Mouse (Mus musculus): ENCODE measurements around the gene Eml6. TPM values are rescaled to one million over a fixed set of nuclear protein-coding genes. Genes with fewer than 3 reads are reported as not detected.

The Eml6 gene
- total and polyA plus RNA-seq, 2 experiments from 2014 or later = 0.63 to 10.6 TPM

GRCm38 (mm10) chr11:29823141-29823540, 202.7 kb downstream of the Eml6 start:
- DNase-seq (ENCODE audit: low spot score) (no peak), ATAC-seq (ENCODE audit: insufficient read depth, low read depth) (no peak)
- H3K27ac ChIP-seq (ENCODE audit: low read depth) = no peak overlapping the region
- peaks cover 7% of the 10 kb centered on the region for H3K4me1 ChIP-seq (ENCODE audit: control insufficient read depth, insufficient read depth)
- no peak overlapping the region for H3K9ac ChIP-seq (replicated peaks; ENCODE audit: low read depth, low read length)
- H3K36me3 ChIP-seq (replicated peaks; ENCODE audit: control insufficient read depth, insufficient read depth, low read length) = no peaks in the 10 kb centered on the region
- TF ChIP-seq CTCF (IDR thresholded peaks at IDR 0.05; ENCODE audit: low read depth) = no peak
- TF ChIP-seq EP300 (IDR thresholded peaks at IDR 0.05; ENCODE audit: low read depth) = no peak
- no peaks in the 10 kb centered on the region for H3K9me3 ChIP-seq (replicated peaks; ENCODE audit: control insufficient read depth, low read length)
- 66% methylated on average over 2 of the region's 2 CpGs for WGBS
- no peak overlapping the region for H3K4me2 ChIP-seq (ENCODE audit: low read depth, low read length)
- no peak overlapping the region for H3K4me3 ChIP-seq (ENCODE audit: low read depth, low read length)
- no peaks in the 10 kb centered on the region for H3K27me3 ChIP-seq (ENCODE audit: control insufficient read depth, insufficient read depth, low read length)

GRCm38 (mm10) chr11:29815670-29816069, 210.2 kb downstream of the Eml6 start:
- Histone ChIP-seq H3K36me3 (replicated peaks; ENCODE audit: control insufficient read depth, insufficient read depth, low read length) (no peaks in the 10 kb centered on the region), H3K4me1 (ENCODE audit: control insufficient read depth, insufficient read depth) (0 out of 2 replicates have a peak, but pooled peaks cover 7% of the 10 kb centered on the region), H3K27me3 (ENCODE audit: control insufficient read depth, insufficient read depth, low read length) (no peaks in the 10 kb centered on the region), H3K27ac (ENCODE audit: low read depth) (no peak overlapping the region), H3K4me2 (ENCODE audit: low read depth, low read length) (no peak overlapping the region), H3K4me3 (ENCODE audit: low read depth, low read length) (no peak overlapping the region), H3K9ac (replicated peaks; ENCODE audit: low read depth, low read length) (no peak overlapping the region), H3K9me3 (replicated peaks; ENCODE audit: control insufficient read depth, low read length) (no peaks in the 10 kb centered on the region)
- no peak for DNase-seq (ENCODE audit: low spot score)
- no peak for TF ChIP-seq EP300 (IDR thresholded peaks at IDR 0.05; ENCODE audit: low read depth)
- TF ChIP-seq CTCF (IDR thresholded peaks at IDR 0.05; ENCODE audit: low read depth) = no peak
- ATAC-seq (ENCODE audit: insufficient read depth, low read depth) = no peak

GRCm38 (mm10) chr11:29815261-29815660, 210.6 kb downstream of the Eml6 start:
- Histone ChIP-seq H3K9me3 (replicated peaks; ENCODE audit: control insufficient read depth, low read length) (no peaks in the 10 kb centered on the region), H3K36me3 (replicated peaks; ENCODE audit: control insufficient read depth, insufficient read depth, low read length) (no peaks in the 10 kb centered on the region), H3K4me1 (ENCODE audit: control insufficient read depth, insufficient read depth) (0 out of 2 replicates have a peak, but pooled peaks cover 7% of the 10 kb centered on the region), H3K27me3 (ENCODE audit: control insufficient read depth, insufficient read depth, low read length) (no peaks in the 10 kb centered on the region), H3K4me2 (ENCODE audit: low read depth, low read length) (no peak overlapping the region), H3K9ac (replicated peaks; ENCODE audit: low read depth, low read length) (no peak overlapping the region), H3K4me3 (ENCODE audit: low read depth, low read length) (no peak overlapping the region), H3K27ac (ENCODE audit: low read depth) (no peak overlapping the region)
- DNase-seq (ENCODE audit: low spot score) (no peak), ATAC-seq (ENCODE audit: insufficient read depth, low read depth) (no peak)
- TF ChIP-seq CTCF (IDR thresholded peaks at IDR 0.05; ENCODE audit: low read depth) (no peak), EP300 (IDR thresholded peaks at IDR 0.05; ENCODE audit: low read depth) (no peak)
- WGBS = 19% methylated on average over 3 of the region's 3 CpGs

GRCm38 (mm10) chr11:29813267-29813666, 212.6 kb downstream of the Eml6 start:
- H3K27ac ChIP-seq (ENCODE audit: low read depth) = no peak overlapping the region
- ATAC-seq (ENCODE audit: insufficient read depth, low read depth) (no peak), DNase-seq (ENCODE audit: low spot score) (no peak)
- no peaks in the 10 kb centered on the region for H3K36me3 ChIP-seq (replicated peaks; ENCODE audit: control insufficient read depth, insufficient read depth, low read length)
- 0 out of 2 replicates have a peak, but pooled peaks cover 16% of the 10 kb centered on the region for H3K4me1 ChIP-seq (ENCODE audit: control insufficient read depth, insufficient read depth)
- no peak overlapping the region for H3K4me3 ChIP-seq (ENCODE audit: low read depth, low read length)
- WGBS = 79% methylated on average over 1 of the region's 1 CpGs
- TF ChIP-seq EP300 (IDR thresholded peaks at IDR 0.05; ENCODE audit: low read depth) = no peak
- TF ChIP-seq CTCF (IDR thresholded peaks at IDR 0.05; ENCODE audit: low read depth) = no peak
- H3K27me3 ChIP-seq (ENCODE audit: control insufficient read depth, insufficient read depth, low read length) = no peaks in the 10 kb centered on the region
- H3K9ac ChIP-seq (replicated peaks; ENCODE audit: low read depth, low read length) = no peak overlapping the region
- no peaks in the 10 kb centered on the region for H3K9me3 ChIP-seq (replicated peaks; ENCODE audit: control insufficient read depth, low read length)
- H3K4me2 ChIP-seq (ENCODE audit: low read depth, low read length) = no peak overlapping the region

GRCm38 (mm10) chr11:29812475-29812874, 213.4 kb downstream of the Eml6 start:
- no peak for DNase-seq (ENCODE audit: low spot score)
- no peak for TF ChIP-seq CTCF (IDR thresholded peaks at IDR 0.05; ENCODE audit: low read depth)
- TF ChIP-seq EP300 (IDR thresholded peaks at IDR 0.05; ENCODE audit: low read depth) = no peak
- Histone ChIP-seq H3K9ac (replicated peaks; ENCODE audit: low read depth, low read length) (no peak overlapping the region), H3K4me1 (ENCODE audit: control insufficient read depth, insufficient read depth) (0 out of 2 replicates have a peak, but pooled peaks cover 22% of the 10 kb centered on the region), H3K9me3 (replicated peaks; ENCODE audit: control insufficient read depth, low read length) (no peaks in the 10 kb centered on the region), H3K36me3 (replicated peaks; ENCODE audit: control insufficient read depth, insufficient read depth, low read length) (no peaks in the 10 kb centered on the region), H3K27me3 (ENCODE audit: control insufficient read depth, insufficient read depth, low read length) (no peaks in the 10 kb centered on the region), H3K27ac (ENCODE audit: low read depth) (no peak overlapping the region), H3K4me2 (ENCODE audit: low read depth, low read length) (no peak overlapping the region), H3K4me3 (ENCODE audit: low read depth, low read length) (no peak overlapping the region)
- no peak for ATAC-seq (ENCODE audit: insufficient read depth, low read depth)
- WGBS = 49% methylated on average over 3 of the region's 3 CpGs

- Histone ChIP-seq H3K9ac (replicated peaks; ENCODE audit: low read depth, low read length) (no peak overlapping the region), H3K4me3 (ENCODE audit: low read depth, low read length) (no peak overlapping the region), H3K4me1 (ENCODE audit: control insufficient read depth, insufficient read depth) (0 out of 2 replicates have a peak, but pooled peaks cover 22% of the 10 kb centered on the region), H3K36me3 (replicated peaks; ENCODE audit: control insufficient read depth, insufficient read depth, low read length) (no peaks in the 10 kb centered on the region), H3K4me2 (ENCODE audit: low read depth, low read length) (no peak overlapping the region), H3K27ac (ENCODE audit: low read depth) (no peak overlapping the region), H3K9me3 (replicated peaks; ENCODE audit: control insufficient read depth, low read length) (no peaks in the 10 kb centered on the region), H3K27me3 (ENCODE audit: control insufficient read depth, insufficient read depth, low read length) (no peaks in the 10 kb centered on the region)
- DNase-seq (ENCODE audit: low spot score) (no peak), ATAC-seq (ENCODE audit: insufficient read depth, low read depth) (no peak)
- 74% methylated on average over 3 of the region's 3 CpGs for WGBS
- no peak for TF ChIP-seq EP300 (IDR thresholded peaks at IDR 0.05; ENCODE audit: low read depth)
- no peak for TF ChIP-seq CTCF (IDR thresholded peaks at IDR 0.05; ENCODE audit: low read depth)
These were observed 215.5 kb downstream of the Eml6 start for GRCm38 (mm10) chr11:29810324-29810723.
